Mouse (Mus musculus) CH12.LX (cell line): ENCODE data around the gene Klhl29.
A peak's percentile ranks its signal among the peaks of the same experiment; 100 is the strongest.

ENCODE experiments used
- CHD2 ChIP-seq: IDR thresholded peaks from 2 replicates; pipeline ENCODE4 v1.6.1; 2011; ENCODE audit warnings: low read length, improper control_type of control experiment
- CTCF ChIP-seq, 2 experiments: IDR thresholded peaks in 1 of 2; conservative IDR thresholded peaks in 1 of 2; 2 replicates each; pipeline ENCODE4 v1.5.1; 2011 to 2012; ENCODE audit warnings: low read depth in 2 of 2, low read length in 2 of 2, improper control_type of control experiment in 1 of 2, inconsistent platforms in 1 of 2, mild to moderate bottlenecking in 1 of 2, moderate library complexity in 1 of 2
- EP300 ChIP-seq: IDR thresholded peaks from 2 replicates; pipeline ENCODE4 v1.6.1; 2011; ENCODE audit warnings: low read length, improper control_type of control experiment
- ETS1 ChIP-seq: conservative IDR thresholded peaks from 2 replicates; pipeline ENCODE4 v1.6.1; 2012; ENCODE audit warnings: low read depth, mild to moderate bottlenecking, inconsistent platforms, low read length, improper control_type of control experiment, moderate library complexity
- JUND ChIP-seq: conservative IDR thresholded peaks from 2 replicates; pipeline ENCODE4 v1.6.1; 2011; ENCODE audit warnings: low read depth, low read length, improper control_type of control experiment
- KAT2A ChIP-seq: IDR thresholded peaks from 2 replicates; pipeline ENCODE4 v1.6.1; 2012; ENCODE audit warnings: low read length, improper control_type of control experiment, inconsistent platforms; ENCODE audit not compliant: insufficient replicate concordance
- MAFK ChIP-seq: IDR thresholded peaks from 2 replicates; pipeline ENCODE4 v1.6.1; 2011; ENCODE audit warnings: low read length, improper control_type of control experiment; ENCODE audit not compliant: insufficient replicate concordance
- MAX ChIP-seq: IDR thresholded peaks from 2 replicates; pipeline ENCODE4 v1.6.1; 2011; ENCODE audit warnings: low read length, improper control_type of control experiment
- MEF2A ChIP-seq: IDR thresholded peaks from 2 replicates; pipeline ENCODE4 v1.6.1; 2014; ENCODE audit warnings: low read depth, mild to moderate bottlenecking, inconsistent platforms, low read length, improper control_type of control experiment, borderline replicate concordance
- MYC ChIP-seq: IDR thresholded peaks from 2 replicates; pipeline ENCODE4 v1.6.1; 2011; ENCODE audit warnings: low read depth, mild to moderate bottlenecking, improper control_type of control experiment, low read length
- POLR2A ChIP-seq: IDR thresholded peaks from 2 replicates; pipeline ENCODE4 v1.6.1; 2011; ENCODE audit warnings: low read depth, mild to moderate bottlenecking, improper control_type of control experiment, low read length
- TBP ChIP-seq: conservative IDR thresholded peaks from 2 replicates; pipeline ENCODE4 v1.6.1; 2011; ENCODE audit warnings: low read depth, low read length, improper control_type of control experiment
- UBTF ChIP-seq: IDR thresholded peaks from 2 replicates; pipeline ENCODE4 v1.6.1; 2012; ENCODE audit warnings: low read depth, mild to moderate bottlenecking, inconsistent platforms, low read length, improper control_type of control experiment, moderate library complexity
- ZNF384 ChIP-seq: IDR thresholded peaks from 2 replicates; pipeline ENCODE4 v1.6.1; 2012; ENCODE audit warnings: low read depth, low read length, improper control_type of control experiment, inconsistent platforms

DNA sequence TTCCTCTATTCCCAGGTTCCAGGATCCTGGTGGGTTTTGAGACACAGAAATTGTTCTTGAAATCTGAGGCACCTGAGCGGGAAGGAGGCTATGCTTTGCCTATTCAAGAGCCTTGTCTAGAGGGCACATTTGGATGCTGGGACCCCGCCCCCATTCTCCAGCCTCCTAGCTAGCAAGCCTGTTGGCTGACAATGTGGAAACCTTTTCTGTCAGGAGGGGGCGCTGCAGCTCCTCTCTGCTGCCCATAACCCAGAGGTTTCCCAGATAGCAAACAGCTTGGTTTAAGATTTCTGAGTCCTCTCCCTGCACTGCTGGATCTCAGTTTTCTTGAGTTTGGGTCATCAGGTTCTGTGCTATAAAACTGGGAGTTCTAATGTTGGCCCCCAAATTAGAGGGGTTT is 232.7 kb downstream of the Klhl29 start:
- TF ChIP-seq POLR2A (no peak), UBTF (no peak), EP300 (no peak), CTCF (conservative IDR thresholded peaks at IDR 0.05 in 1 of 2, IDR thresholded peaks at IDR 0.05 in 1 of 2; ENCODE audit: low read depth in 2 of 2, low read length in 2 of 2) (peak; percentile 35 to 67; a peak in 3 of 4 replicates), JUND (no peak), CHD2 (no peak), TBP (no peak), MEF2A (no peak), ETS1 (no peak), MAFK (no peak), ZNF384 (no peak), MAX (no peak), MYC (no peak), KAT2A (no peak)
